Mouse (Mus musculus) testis, adult 2 months (tissue): ENCODE measurements around the gene St3gal3. TPM values are rescaled to one million over a fixed set of nuclear protein-coding genes. Genes with fewer than 3 reads are reported as not detected.

Experiments used
- H3K27ac ChIP-seq: fragments of 200-500 bp; 2 replicates; pipeline ENCODE4 v1.5.1; 2012; ENCODE audit warnings: low read depth, low read length; ENCODE audit not compliant: control insufficient read depth, insufficient read depth
- H3K27me3 ChIP-seq: fragments of 200-500 bp; 2 replicates; pipeline ENCODE4 v1.6.1; 2012; ENCODE audit warnings: mild to moderate bottlenecking, low read length, moderate library complexity; ENCODE audit not compliant: control insufficient read depth, insufficient read depth
- H3K36me3 ChIP-seq: fragments of 200-500 bp; 2 replicates; pipeline ENCODE4 v1.6.1; 2012; ENCODE audit warnings: mild to moderate bottlenecking, low read length; ENCODE audit not compliant: control insufficient read depth, insufficient read depth
- H3K4me1 ChIP-seq: fragments of 200-500 bp; 2 replicates; pipeline ENCODE4 v1.6.1; 2012; ENCODE audit warnings: low read length; ENCODE audit not compliant: control insufficient read depth, insufficient read depth
- H3K4me3 ChIP-seq: fragments of 200-500 bp; 2 replicates; pipeline ENCODE4 v1.5.1; 2012; ENCODE audit warnings: low read depth, mild to moderate bottlenecking, low read length, moderate library complexity, mixed read lengths; ENCODE audit not compliant: control insufficient read depth
- CTCF ChIP-seq: fragments of 200-500 bp; IDR thresholded peaks from 2 replicates; pipeline ENCODE4 v1.5.1; 2012; ENCODE audit warnings: low read depth, mild to moderate bottlenecking, inconsistent platforms, low read length, moderate library complexity; ENCODE audit not compliant: control insufficient read depth, insufficient read depth, insufficient replicate concordance
- POLR2A ChIP-seq: fragments of 200-500 bp; IDR thresholded peaks from 2 replicates; pipeline ENCODE4 v1.6.1; 2012; ENCODE audit warnings: low read depth, mild to moderate bottlenecking, inconsistent platforms, low read length, moderate library complexity; ENCODE audit not compliant: control insufficient read depth
- polyA plus RNA-seq: library from polyadenylated mRNA; depleted of rRNA; stranded (reverse); fragments of >200 nt; gene quantifications from 2 replicates; pipeline ENCODE4 v1.2.3, GENCODE M21; 2012; rRNA removed

Gene St3gal3
- 3.4 and 4.4 TPM in 2 replicates for polyA plus RNA-seq

GRCm38 (mm10) chr4:118134485-118135365 is at the start of gene St3gal3:
TSS of gene St3gal3 (minus strand) at chr4:118134914.
- Histone ChIP-seq H3K27ac (peak within 1 kb of the TSS; percentile 44; the same call in 1 of the 2 replicates), H3K27me3 (no peaks in the 10 kb centered on the region), H3K4me3 (peak within 1 kb of the TSS; percentile 89), H3K36me3 (peaks cover 1% of the 10 kb centered on the region), H3K4me1 (peaks cover 8% of the 10 kb centered on the region)
- TF ChIP-seq CTCF (no peak), POLR2A (peak; percentile 50; the same call in 1 of the 2 replicates)

GRCm38 (mm10) chr4:118180301-118181080 is 45.8 kb upstream of the St3gal3 start:
- H3K36me3 ChIP-seq = no peaks in the 10 kb centered on the region

GRCm38 (mm10) chr4:118179467-118180300 is 45.0 kb upstream of the St3gal3 start, which contains the start of gene Kdm4a:
TSS of gene Kdm4a (minus strand) at chr4:118180043.
- no peak for TF ChIP-seq CTCF
- TF ChIP-seq POLR2A = peak; percentile 67
- Histone ChIP-seq H3K4me1 (peaks cover 7% of the 10 kb centered on the region; the same call in 1 of the 2 replicates), H3K27me3 (no peaks in the 10 kb centered on the region; the same call in 1 of the 2 replicates), H3K4me3 (peak within 1 kb of the TSS; percentile 90), H3K27ac (peak within 1 kb of the TSS; percentile 85), H3K36me3 (no peaks in the 10 kb centered on the region)

More at GRCm38 (mm10) chr4:118180301-118181080, 45.8 kb upstream of the St3gal3 start:
- Histone ChIP-seq H3K4me1 (peaks cover 7% of the 10 kb centered on the region; the same call in 1 of the 2 replicates), H3K27me3 (no peaks in the 10 kb centered on the region; the same call in 1 of the 2 replicates), H3K27ac (peak overlapping the region; percentile 85), H3K4me3 (peak overlapping the region; percentile 90)
- TF ChIP-seq POLR2A (no peak), CTCF (no peak)

GRCm38 (mm10) chr4:118178952-118179466 is 44.3 kb upstream of the St3gal3 start:
- no peak for TF ChIP-seq CTCF
- TF ChIP-seq POLR2A = no peak
- peak overlapping the region; percentile 90 for H3K4me3 ChIP-seq

GRCm38 (mm10) chr4:118172461-118172860 is 37.7 kb upstream of the St3gal3 start:
- H3K36me3 ChIP-seq = no peaks in the 10 kb centered on the region; the same call in 1 of the 2 replicates
- H3K4me3 ChIP-seq = no peak overlapping the region
- H3K27me3 ChIP-seq = no peaks in the 10 kb centered on the region
- TF ChIP-seq POLR2A (no peak), CTCF (no peak)
- H3K4me1 ChIP-seq = no peaks in the 10 kb centered on the region
- H3K27ac ChIP-seq = no peak overlapping the region

More at GRCm38 (mm10) chr4:118178952-118179466, 44.3 kb upstream of the St3gal3 start:
- H3K36me3 ChIP-seq = no peaks in the 10 kb centered on the region
- H3K4me1 ChIP-seq = peaks cover 7% of the 10 kb centered on the region; the same call in 1 of the 2 replicates
- H3K27me3 ChIP-seq = no peaks in the 10 kb centered on the region; the same call in 1 of the 2 replicates
- peak overlapping the region; percentile 40 for H3K27ac ChIP-seq

- H3K27ac ChIP-seq = no peak overlapping the region
- no peaks in the 10 kb centered on the region for H3K4me1 ChIP-seq
- no peaks in the 10 kb centered on the region for H3K27me3 ChIP-seq
- TF ChIP-seq POLR2A (no peak), CTCF (peak; percentile 51; the same call in 1 of the 2 replicates)
- H3K36me3 ChIP-seq = no peaks in the 10 kb centered on the region; the same call in 1 of the 2 replicates
- no peak overlapping the region for H3K4me3 ChIP-seq
Measured at GRCm38 (mm10) chr4:118171006-118171405, 36.3 kb upstream of the St3gal3 start.
